Mouse (Mus musculus) G1E (cell line): ENCODE data around the gene Cyp2s1. TPM values are rescaled to one million over a fixed set of nuclear protein-coding genes. Genes with fewer than 3 reads are reported as not detected.
A peak's percentile ranks its signal among the peaks of the same experiment; 100 is the strongest.

Source experiments
- ATAC-seq: 2 replicates; pipeline ENCODE4 v1.8.0; 2016; ENCODE audit warnings: mild to moderate bottlenecking; ENCODE audit not compliant: insufficient number of reproducible peaks, poor library complexity, low FRiP score, severe bottlenecking; ENCODE audit errors: extremely low read depth
- DNase-seq: peaks from one replicate; pipeline ENCODE4 v3.0.0; 2012; ENCODE audit warnings: low spot score
- H3K27me3 ChIP-seq: 2 replicates; pipeline ENCODE4 v1.6.1; 2012; ENCODE audit warnings: mild to moderate bottlenecking, low read length, inconsistent platforms; ENCODE audit not compliant: insufficient read depth
- H3K36me3 ChIP-seq: replicated peaks from 2 replicates; pipeline ENCODE3; 2012; ENCODE audit warnings: mild to moderate bottlenecking, inconsistent platforms
- H3K4me1 ChIP-seq: 2 replicates; pipeline ENCODE4 v1.6.1; 2012; ENCODE audit warnings: low read depth, low read length, inconsistent platforms, mixed read lengths; ENCODE audit not compliant: insufficient read depth
- H3K4me3 ChIP-seq: 2 replicates; pipeline ENCODE4 v1.5.1; 2012; ENCODE audit warnings: low read depth, mild to moderate bottlenecking, inconsistent platforms, low read length, moderate library complexity, mixed read lengths
- H3K9me3 ChIP-seq: replicated peaks from 2 replicates; pipeline ENCODE4 v1.6.1; 2012; ENCODE audit warnings: inconsistent platforms
- CTCF ChIP-seq: IDR thresholded peaks from 2 replicates; pipeline ENCODE4 v1.5.1; 2012; ENCODE audit warnings: low read depth, low read length, inconsistent platforms, mixed read lengths
- GATA1 ChIP-seq: IDR thresholded peaks from 2 replicates; pipeline ENCODE4 v1.6.1; 2012; ENCODE audit warnings: borderline replicate concordance, low read length, inconsistent platforms, mixed read lengths
- GATA2 ChIP-seq: IDR thresholded peaks from 2 replicates; pipeline ENCODE4 v1.6.1; 2012; ENCODE audit warnings: low read depth, low read length, inconsistent platforms, borderline replicate concordance
- POLR2AphosphoS5 ChIP-seq: IDR thresholded peaks from 2 replicates; pipeline ENCODE4 v1.6.1; 2012; ENCODE audit warnings: low read depth, low read length, inconsistent platforms; ENCODE audit not compliant: insufficient replicate concordance
- TAL1 ChIP-seq: conservative IDR thresholded peaks from 2 replicates; pipeline ENCODE4 v1.6.1; 2012; ENCODE audit warnings: low read depth, low read length, inconsistent platforms, mixed read lengths
- polyA plus RNA-seq: library from polyadenylated mRNA; stranded (reverse); fragments of >175 nt; gene quantifications from 2 replicates; pipeline ENCODE4 v1.2.3, GENCODE M21; 2012
- total RNA-seq, 2 experiments: library from RNA; stranded (forward) in 1 of 2; stranded (reverse) in 1 of 2; fragments of 200-1000 nt in 1 of 2; fragments of >200 nt in 1 of 2; fragmentation: Nextera tagmentation in 1 of 2; gene quantifications; 2 replicates each; pipeline ENCODE4 v1.2.3; 2014 to 2017

Cyp2s1 gene
- total and polyA plus RNA-seq, 3 experiments: 0.11 TPM; not detected in 2

- peaks cover 29% of the 10 kb centered on the region for H3K4me1 ChIP-seq
- no peaks in the 10 kb centered on the region for H3K9me3 ChIP-seq
- TF ChIP-seq GATA1 (no peak), POLR2AphosphoS5 (no peak), TAL1 (no peak), GATA2 (no peak), CTCF (no peak)
- ATAC-seq: peak; percentile 55
- H3K36me3 ChIP-seq: peaks cover 23% of the 10 kb centered on the region
- peak overlapping the region; percentile 95 for H3K4me3 ChIP-seq
- H3K27me3 ChIP-seq: peaks cover 31% of the 10 kb centered on the region
- peak; percentile 78 for DNase-seq
Observed at GRCm38 (mm10) chr7:25756011-25756410, 60.7 kb downstream of the Cyp2s1 start.

- ATAC-seq: peak; percentile 17; the same call in 1 of the 2 replicates
- TF ChIP-seq TAL1: no peak
- TF ChIP-seq GATA2: no peak
- no peak for TF ChIP-seq GATA1
- TF ChIP-seq CTCF: no peak
- no peak for TF ChIP-seq POLR2AphosphoS5
- no peak for DNase-seq
- no peaks in the 10 kb centered on the region for H3K9me3 ChIP-seq
- peaks cover 32% of the 10 kb centered on the region for H3K4me1 ChIP-seq
- H3K27me3 ChIP-seq: peaks cover 26% of the 10 kb centered on the region
- peaks cover 28% of the 10 kb centered on the region for H3K36me3 ChIP-seq
- H3K4me3 ChIP-seq: peak overlapping the region; percentile 95
Observed at GRCm38 (mm10) chr7:25755468-25755833, 61.3 kb downstream of the Cyp2s1 start.

DNA sequence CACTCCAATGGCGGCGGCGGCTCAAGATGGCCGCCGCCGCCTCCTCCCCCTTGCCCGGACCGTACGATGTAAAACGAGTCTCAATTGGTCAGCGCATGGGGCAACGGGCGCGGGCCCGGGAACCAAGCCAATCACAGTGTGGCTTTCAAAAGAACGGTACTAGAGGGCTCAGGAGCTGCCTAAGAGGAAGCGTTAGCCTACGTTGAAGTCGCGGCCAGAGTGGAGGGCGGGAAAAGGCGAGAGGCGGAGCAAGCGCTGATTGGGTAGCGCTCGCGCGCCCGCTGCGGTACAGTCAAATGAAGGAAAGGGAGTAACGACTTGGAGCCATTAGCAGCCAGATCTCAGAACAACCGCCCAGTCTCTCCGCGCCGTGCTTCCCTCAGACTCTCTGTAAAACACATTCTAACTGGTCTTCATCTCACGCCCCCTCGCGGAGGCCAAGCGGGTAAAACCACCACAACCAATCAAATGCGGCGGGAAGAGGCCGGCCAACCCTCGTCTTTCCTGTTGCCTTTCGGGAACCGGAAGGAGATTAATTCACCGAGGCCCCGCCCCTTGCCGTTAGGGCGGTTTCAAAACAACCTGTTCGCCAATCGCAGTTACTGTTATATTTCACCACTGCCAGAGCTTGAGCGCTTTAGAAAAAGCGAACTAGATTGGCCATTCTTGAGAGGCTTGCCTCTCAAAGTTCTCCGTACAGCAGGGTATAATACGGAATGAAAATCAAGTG lies 61.8 kb downstream of the Cyp2s1 start, which contains the start of gene Hnrnpul1:
TSS of gene Hnrnpul1 (minus strand) at position 20 of the 730 bp plus-strand sequence.
- Histone ChIP-seq H3K4me3 (peak within 1 kb of the TSS; percentile 95), H3K36me3 (peaks cover 32% of the 10 kb centered on the region), H3K4me1 (peaks cover 32% of the 10 kb centered on the region), H3K27me3 (peaks cover 21% of the 10 kb centered on the region), H3K9me3 (no peaks in the 10 kb centered on the region)
- peak; percentile 71 for ATAC-seq
- peak; percentile 95 for DNase-seq
- TF ChIP-seq CTCF (no peak), GATA1 (no peak), POLR2AphosphoS5 (no peak), GATA2 (no peak), TAL1 (no peak)

DNA sequence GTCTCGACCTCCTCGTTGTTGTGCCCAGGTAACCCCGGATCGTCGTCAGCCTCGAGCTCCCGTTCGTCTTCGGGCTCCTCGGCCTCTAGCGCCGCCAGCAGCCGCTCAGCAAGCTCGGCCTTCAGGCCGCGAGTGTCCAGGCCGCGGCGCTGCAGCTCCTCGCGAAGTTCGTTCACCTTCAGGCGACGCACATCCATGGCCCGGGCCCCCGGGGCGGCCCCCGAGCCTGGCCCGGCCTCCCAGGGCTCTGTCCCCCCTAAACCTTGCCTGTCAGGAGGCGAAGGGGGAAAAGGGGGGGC lies 62.3 kb downstream of the Cyp2s1 start:
- DNase-seq (no peak), ATAC-seq (no peak)
- Histone ChIP-seq H3K4me3 (peak overlapping the region; percentile 95), H3K27me3 (peaks cover 18% of the 10 kb centered on the region), H3K9me3 (no peaks in the 10 kb centered on the region), H3K4me1 (peaks cover 33% of the 10 kb centered on the region), H3K36me3 (peaks cover 38% of the 10 kb centered on the region)
- TF ChIP-seq POLR2AphosphoS5 (no peak), TAL1 (no peak), GATA2 (no peak), GATA1 (no peak), CTCF (no peak)

DNA sequence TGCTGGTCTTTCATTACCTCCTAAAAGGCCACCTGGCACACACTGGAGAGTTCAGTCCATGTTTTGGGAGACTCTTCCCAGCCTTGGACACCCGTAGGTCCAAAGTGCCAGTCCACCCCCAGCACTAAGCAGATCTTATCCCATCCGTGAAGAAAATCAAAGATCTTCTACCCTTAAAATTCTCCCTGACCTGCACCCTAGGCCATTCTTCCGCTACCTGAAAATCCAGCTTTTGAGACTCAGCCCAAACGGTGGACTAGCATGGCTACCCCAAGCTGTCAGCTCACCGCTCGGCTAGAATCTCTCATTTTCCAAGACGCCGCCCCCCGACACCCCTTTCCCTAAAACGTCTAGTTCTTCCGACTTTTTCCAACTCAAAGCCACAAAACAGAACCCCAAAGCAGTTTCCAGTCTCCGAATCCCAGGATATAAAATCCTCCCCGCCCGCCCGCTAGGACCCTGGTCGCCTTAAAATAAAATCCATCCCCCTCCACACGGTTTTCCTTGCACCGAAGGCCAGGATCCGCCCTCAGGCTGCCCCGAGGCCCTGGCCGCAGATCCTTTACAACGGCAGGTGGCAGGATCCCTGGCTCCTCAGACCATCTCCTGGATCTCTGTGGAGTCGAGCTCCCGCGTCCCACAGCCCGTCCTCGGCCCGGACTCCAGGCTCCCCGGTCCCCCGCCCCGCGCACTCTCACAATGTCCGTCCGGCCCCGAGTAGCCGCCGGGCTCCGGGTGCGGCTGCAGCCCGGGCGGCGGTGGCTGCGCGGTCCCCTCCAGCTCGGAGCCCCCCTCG lies 62.9 kb downstream of the Cyp2s1 start:
- Histone ChIP-seq H3K9me3 (no peaks in the 10 kb centered on the region), H3K4me3 (peak overlapping the region; percentile 95), H3K4me1 (peaks cover 38% of the 10 kb centered on the region), H3K27me3 (peaks cover 12% of the 10 kb centered on the region), H3K36me3 (peaks cover 43% of the 10 kb centered on the region)
- TF ChIP-seq TAL1 (no peak), POLR2AphosphoS5 (no peak), CTCF (no peak), GATA2 (no peak), GATA1 (no peak)
- DNase-seq: peak; percentile 14
- no peak for ATAC-seq

GRCm38 (mm10) chr7:25753076-25753475 lies 63.6 kb downstream of the Cyp2s1 start:
- no peak for DNase-seq
- no peak for ATAC-seq
- Histone ChIP-seq H3K36me3 (peaks cover 51% of the 10 kb centered on the region), H3K4me1 (peaks cover 46% of the 10 kb centered on the region), H3K9me3 (no peaks in the 10 kb centered on the region), H3K27me3 (peaks cover 6% of the 10 kb centered on the region; the same call in 1 of the 2 replicates), H3K4me3 (peak overlapping the region; percentile 95)
- TF ChIP-seq TAL1 (no peak), CTCF (no peak), GATA2 (no peak), GATA1 (no peak), POLR2AphosphoS5 (no peak)

Other genes starting within 250 kb of the Cyp2s1 start
- gene Erich4, start 201.0 kb downstream of the Cyp2s1 start, total RNA-seq (2014; fragmentation: Nextera tagmentation): not detected in 2 replicates
- not detected in 2 replicates for gene Erich4, start 201.0 kb downstream of the Cyp2s1 start, total RNA-seq (2017)
- not detected in 2 replicates for gene Erich4, start 201.0 kb downstream of the Cyp2s1 start, polyA plus RNA-seq
- 12.7 and 17.8 TPM in 2 replicates for gene Dmac2, start 197.5 kb downstream of the Cyp2s1 start, total RNA-seq (2014; fragmentation: Nextera tagmentation)
- gene Dmac2, start 197.5 kb downstream of the Cyp2s1 start, total RNA-seq (2017): 21.3 and 24.2 TPM in 2 replicates
- gene Dmac2, start 197.5 kb downstream of the Cyp2s1 start, polyA plus RNA-seq: 28.0 and 34.2 TPM in 2 replicates
- 0.15 and 0.83 TPM in 2 replicates for gene B3gnt8, start 190.3 kb downstream of the Cyp2s1 start, total RNA-seq (2014; fragmentation: Nextera tagmentation)
- 0.98 and 1.1 TPM in 2 replicates for gene B3gnt8, start 190.3 kb downstream of the Cyp2s1 start, total RNA-seq (2017)
- 1.0 and 1.3 TPM in 2 replicates for gene B3gnt8, start 190.3 kb downstream of the Cyp2s1 start, polyA plus RNA-seq
- gene Bckdha, start 157.9 kb downstream of the Cyp2s1 start, total RNA-seq (2014; fragmentation: Nextera tagmentation): 6.0 and 7.8 TPM in 2 replicates
- 20.4 and 23.8 TPM in 2 replicates for gene Bckdha, start 157.9 kb downstream of the Cyp2s1 start, total RNA-seq (2017)
- 36.6 and 44.1 TPM in 2 replicates for gene Bckdha, start 157.9 kb downstream of the Cyp2s1 start, polyA plus RNA-seq
- 71.6 and 84.6 TPM in 2 replicates for gene Exosc5, start 157.7 kb downstream of the Cyp2s1 start, total RNA-seq (2014; fragmentation: Nextera tagmentation)
- gene Exosc5, start 157.7 kb downstream of the Cyp2s1 start, total RNA-seq (2017): 51.4 and 55.4 TPM in 2 replicates
- gene Exosc5, start 157.7 kb downstream of the Cyp2s1 start, polyA plus RNA-seq: 367 and 471 TPM in 2 replicates
- 8.6 TPM in 1 of 2 replicates, not detected in the other for gene Tmem91, start 141.7 kb downstream of the Cyp2s1 start, total RNA-seq (2014; fragmentation: Nextera tagmentation)
- gene Tmem91, start 141.7 kb downstream of the Cyp2s1 start, total RNA-seq (2017): 1.3 and 2.2 TPM in 2 replicates
- 3.6 TPM in 2 replicates for gene Tmem91, start 141.7 kb downstream of the Cyp2s1 start, polyA plus RNA-seq
- 21.1 and 26.3 TPM in 2 replicates for gene B9d2, start 136.1 kb downstream of the Cyp2s1 start, total RNA-seq (2014; fragmentation: Nextera tagmentation)
- gene B9d2, start 136.1 kb downstream of the Cyp2s1 start, total RNA-seq (2017): 49.8 and 65.1 TPM in 2 replicates
- 119 and 131 TPM in 2 replicates for gene B9d2, start 136.1 kb downstream of the Cyp2s1 start, polyA plus RNA-seq
- 390 and 397 TPM in 2 replicates for gene Tgfb1, start 129.9 kb downstream of the Cyp2s1 start, total RNA-seq (2014; fragmentation: Nextera tagmentation)
- 40.8 TPM in 2 replicates for gene Tgfb1, start 129.9 kb downstream of the Cyp2s1 start, total RNA-seq (2017)
- 1,473 and 1,799 TPM in 2 replicates for gene Tgfb1, start 129.9 kb downstream of the Cyp2s1 start, polyA plus RNA-seq
- 41.2 and 52.8 TPM in 2 replicates for gene Ccdc97, start 97.8 kb downstream of the Cyp2s1 start, total RNA-seq (2014; fragmentation: Nextera tagmentation)
- 10.7 and 11.7 TPM in 2 replicates for gene Ccdc97, start 97.8 kb downstream of the Cyp2s1 start, total RNA-seq (2017)
- 63.1 and 65.3 TPM in 2 replicates for gene Ccdc97, start 97.8 kb downstream of the Cyp2s1 start, polyA plus RNA-seq
- gene Hnrnpul1, start 62.2 kb downstream of the Cyp2s1 start, total RNA-seq (2014; fragmentation: Nextera tagmentation): 364 and 375 TPM in 2 replicates
- gene Hnrnpul1, start 62.2 kb downstream of the Cyp2s1 start, total RNA-seq (2017): 106 and 116 TPM in 2 replicates
- gene Hnrnpul1, start 62.2 kb downstream of the Cyp2s1 start, polyA plus RNA-seq: 382 and 453 TPM in 2 replicates
- 2.5 TPM in 1 of 2 replicates, not detected in the other for gene Axl, start 28.2 kb downstream of the Cyp2s1 start, total RNA-seq (2014; fragmentation: Nextera tagmentation)
- gene Axl, start 28.2 kb downstream of the Cyp2s1 start, total RNA-seq (2017): 0.11 and 0.35 TPM in 2 replicates
- gene Axl, start 28.2 kb downstream of the Cyp2s1 start, polyA plus RNA-seq: not detected in 2 replicates
- gene Cyp2b10, start 80.7 kb upstream of the Cyp2s1 start, total RNA-seq (2014; fragmentation: Nextera tagmentation): not detected in 2 replicates
- 0.35 TPM in 1 of 2 replicates, not detected in the other for gene Cyp2b10, start 80.7 kb upstream of the Cyp2s1 start, total RNA-seq (2017)
- not detected in 2 replicates for gene Cyp2b10, start 80.7 kb upstream of the Cyp2s1 start, polyA plus RNA-seq
- not detected in 2 replicates for gene Cyp2b13, start 244.6 kb upstream of the Cyp2s1 start, total RNA-seq (2014; fragmentation: Nextera tagmentation)
- gene Cyp2b13, start 244.6 kb upstream of the Cyp2s1 start, total RNA-seq (2017): not detected in 2 replicates
- gene Cyp2b13, start 244.6 kb upstream of the Cyp2s1 start, polyA plus RNA-seq: not detected in 2 replicates